Mouse (Mus musculus) kidney, postnatal 0 days (tissue): ENCODE measurements around the gene Nelfb. TPM values are rescaled to one million over a fixed set of nuclear protein-coding genes. Genes with fewer than 3 reads are reported as not detected.

ENCODE experiments used
- ATAC-seq: fragments of 200-750 bp; cut with Nextera tagmentation; replicated peaks from 2 replicates; pipeline ENCODE4 v1.8.0; 2017; ENCODE audit warnings: low read depth, moderate number of reproducible peaks, moderate TSS enrichment, moderate library complexity; ENCODE audit not compliant: low FRiP score
- DNase-seq: peaks from one replicate; pipeline ENCODE4 v3.0.0-alpha.2; 2016; ENCODE audit warnings: low spot score
- H3K27ac ChIP-seq: fragments of 300-500 bp; sonication (generic); 2 replicates; pipeline ENCODE4 v1.5.1; 2014; ENCODE audit warnings: mild to moderate bottlenecking
- H3K27me3 ChIP-seq: fragments of 300-500 bp; sonication (generic); 2 replicates; pipeline ENCODE4 v1.6.1; 2014; ENCODE audit warnings: low read length, mixed read lengths; ENCODE audit not compliant: insufficient read depth
- H3K36me3 ChIP-seq: fragments of 300-500 bp; sonication (generic); 2 replicates; pipeline ENCODE4 v1.6.1; 2014; ENCODE audit warnings: low read length, mixed read lengths; ENCODE audit not compliant: insufficient read depth
- H3K4me1 ChIP-seq: fragments of 300-500 bp; sonication (generic); replicated peaks from 2 replicates; pipeline ENCODE4 v1.6.1; 2014; ENCODE audit warnings: antibody characterized with exemption, low read length, mixed read lengths; ENCODE audit not compliant: insufficient read depth
- H3K4me2 ChIP-seq: fragments of 300-500 bp; sonication (generic); 2 replicates; pipeline ENCODE4 v1.6.1; 2014; ENCODE audit warnings: mild to moderate bottlenecking, low read length, moderate library complexity, mixed read lengths
- H3K4me3 ChIP-seq: fragments of 300-500 bp; sonication (generic); replicated peaks from 2 replicates; pipeline ENCODE4 v1.5.1; 2014; ENCODE audit warnings: low read depth, low read length
- H3K9ac ChIP-seq: fragments of 300-500 bp; sonication (generic); 2 replicates; pipeline ENCODE4 v1.6.1; 2014; ENCODE audit warnings: low read depth, low read length
- H3K9me3 ChIP-seq: fragments of 300-500 bp; sonication (generic); replicated peaks from 2 replicates; pipeline ENCODE4 v1.6.1; 2016; ENCODE audit warnings: low read length, inconsistent platforms, mixed read lengths
- CTCF ChIP-seq: IDR thresholded peaks from 2 replicates; pipeline ENCODE4 v1.5.1; 2016; ENCODE audit warnings: antibody characterized with exemption, low read depth, mild to moderate bottlenecking, moderate library complexity
- WGBS: fragments of 180-500 bp; shearing (Covaris S2); extraction: QIAGEN DNeasy Blood & Tissue Kit; methylation state at CpG from one replicate; pipeline ENCODE4 v1.1.7; 2014; 5-methylcytosine and 5-hydroxymethylcytosine counted together
- polyA plus RNA-seq: library from polyadenylated mRNA; unstranded; fragments of >200 nt; fragmentation: Nextera tagmentation; extraction: Ambion mirVana; gene quantifications from 2 replicates; pipeline ENCODE4 v1.2.1, GENCODE M21; 2015

Nelfb gene
- polyA plus RNA-seq, 1 experiment from 2014 or later = 74.0 TPM

GRCm38 (mm10) chr2:25196172-25196954 lies 14.9 kb downstream of the Nelfb start, which contains the start of gene Tor4a:
TSS of gene Tor4a (minus strand) at chr2:25196886.
- Histone ChIP-seq H3K27me3 (no peaks in the 10 kb centered on the region), H3K9me3 (no peaks in the 10 kb centered on the region), H3K4me3 (peak within 1 kb of the TSS; percentile 37), H3K9ac (peak within 1 kb of the TSS; percentile 50), H3K36me3 (peaks cover 18% of the 10 kb centered on the region), H3K4me2 (peak within 1 kb of the TSS; percentile 65), H3K4me1 (peaks cover 14% of the 10 kb centered on the region), H3K27ac (peak within 1 kb of the TSS; percentile 91)
- 13% methylated on average over 8 of the region's 8 CpGs for WGBS
- peak; percentile 90 for DNase-seq
- peak; percentile 71 for ATAC-seq
- no peak; the same call in 1 of the 2 replicates for TF ChIP-seq CTCF

- Histone ChIP-seq H3K27me3 (no peaks in the 10 kb centered on the region), H3K9ac (peak overlapping the region; percentile 50), H3K36me3 (peaks cover 9% of the 10 kb centered on the region), H3K9me3 (no peaks in the 10 kb centered on the region), H3K4me3 (peak overlapping the region; percentile 37), H3K4me2 (peak overlapping the region; percentile 65), H3K4me1 (peaks cover 14% of the 10 kb centered on the region), H3K27ac (peak overlapping the region; percentile 91)
- DNase-seq (peak; percentile 61), ATAC-seq (no peak)
- 19% methylated on average over 55 of the region's 55 CpGs for whole genome bisulfite sequencing
- TF ChIP-seq CTCF = no peak
These were observed 15.8 kb downstream of the Nelfb start for GRCm38 (mm10) chr2:25195211-25196156.

GRCm38 (mm10) chr2:25194486-25195171 lies 16.7 kb downstream of the Nelfb start:
- 83% methylated on average over 17 of the region's 17 CpGs for WGBS
- H3K36me3 ChIP-seq = peaks cover under 1% of the 10 kb centered on the region; the same call in 1 of the 2 replicates
- H3K4me1 ChIP-seq = peaks cover 14% of the 10 kb centered on the region
- 0 out of 2 replicates have a peak overlapping the region, but pooled peaks have one; percentile 31 for H3K27ac ChIP-seq
- peak overlapping the region; percentile 65 for H3K4me2 ChIP-seq
- no peak overlapping the region for H3K9ac ChIP-seq
- no peak for ATAC-seq
- no peak for TF ChIP-seq CTCF
- H3K27me3 ChIP-seq = no peaks in the 10 kb centered on the region
- H3K4me3 ChIP-seq = no peak overlapping the region
- no peaks in the 10 kb centered on the region for H3K9me3 ChIP-seq
- no peak for DNase-seq

- ATAC-seq (no peak), DNase-seq (no peak)
- Histone ChIP-seq H3K4me2 (peak overlapping the region; percentile 65), H3K9ac (no peak overlapping the region), H3K27me3 (no peaks in the 10 kb centered on the region), H3K9me3 (no peaks in the 10 kb centered on the region), H3K36me3 (no peaks in the 10 kb centered on the region), H3K27ac (peak overlapping the region; percentile 43; the same call in 1 of the 2 replicates), H3K4me1 (peaks cover 14% of the 10 kb centered on the region), H3K4me3 (no peak overlapping the region)
- WGBS = 76% methylated on average over 5 of the region's 5 CpGs
- no peak for TF ChIP-seq CTCF
These were observed 17.3 kb downstream of the Nelfb start for GRCm38 (mm10) chr2:25194006-25194405.

- H3K27ac ChIP-seq = peak overlapping the region; percentile 43; the same call in 1 of the 2 replicates
- peak; percentile 97 for TF ChIP-seq CTCF
- no peak overlapping the region for H3K9ac ChIP-seq
- H3K36me3 ChIP-seq = no peaks in the 10 kb centered on the region
- ATAC-seq = peak; percentile 83
- H3K4me2 ChIP-seq = peak overlapping the region; percentile 65; the same call in 1 of the 2 replicates
- no peaks in the 10 kb centered on the region for H3K9me3 ChIP-seq
- no peaks in the 10 kb centered on the region for H3K27me3 ChIP-seq
- peak; percentile 96 for DNase-seq
- WGBS = under 1% methylated on average over 6 of the region's 6 CpGs
- peaks cover 14% of the 10 kb centered on the region for H3K4me1 ChIP-seq
- H3K4me3 ChIP-seq = 0 out of 2 replicates have a peak overlapping the region, but pooled peaks have one; percentile 2
These were observed 17.9 kb downstream of the Nelfb start for GRCm38 (mm10) chr2:25193330-25193770.
